9 mouse cellular contexts compared by ENCODE assay signal in the genomic region with DNA sequence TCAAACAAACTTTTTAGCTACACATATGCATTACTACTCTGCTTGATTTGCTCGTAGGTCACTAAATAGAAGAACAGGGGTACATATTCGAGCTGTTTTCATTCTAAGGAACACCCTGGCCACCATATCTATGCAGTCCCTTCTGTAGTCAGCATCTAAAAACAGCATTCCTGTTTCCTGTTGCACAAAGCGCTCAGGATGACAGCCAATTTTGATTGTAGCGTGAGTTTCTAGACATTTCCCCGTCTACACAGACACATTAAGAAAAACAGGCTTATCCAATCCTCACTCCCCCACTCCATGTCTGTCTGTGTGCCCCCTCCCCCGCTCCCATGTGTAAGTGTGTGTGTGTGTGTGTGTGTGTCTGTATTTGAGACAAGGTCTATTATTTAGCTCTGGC. TPM values are rescaled to one million over a fixed set of nuclear protein-coding genes. Genes with fewer than 3 reads are reported as not detected.
DNase-seq lines count a peak whose midpoint lies in the region; ATAC-seq and TF ChIP-seq lines count a peak whose summit lies in the region.
"Had no signal": no experiment of that assay in that cellular context is flagged by ENCODE, and none has a peak within 500 bp of the region (broad histone marks: within the 10 kb centered on the region; RNA-seq: fewer than 3 reads in every experiment).

No protein-coding gene starts in this region.

- no peak for TF ChIP-seq POLR2A in embryonic fibroblast, embryonic 13.5 days (IDR thresholded peaks at IDR 0.05; ENCODE audit: low read depth, low read length)

- H3K9ac ChIP-seq in intestine, embryonic 14.5 days (ENCODE audit: low read length), result no peak overlapping the region

- intact Hi-C loops in gastrocnemius, adult 2 months (cut with DNase I), result loop anchor here (2.0 to 5.0 kb wide), 3 partner anchors 21 to 131 kb away; a partner anchor contains a TSS

- no peak for TF ChIP-seq CTCF in gastrocnemius, adult 2 months (IDR thresholded peaks at IDR 0.05)
- TF ChIP-seq CTCF in embryonic fibroblast, embryonic 13.5 days (IDR thresholded peaks at IDR 0.05; ENCODE audit: borderline replicate concordance, insufficient read depth, low read length), result no peak

- peak overlapping the region; percentile 48 for H3K4me2 ChIP-seq in intestine, embryonic 14.5 days (ENCODE audit: low read length)

- peaks cover 35% of the 10 kb centered on the region for H3K36me3 ChIP-seq in intestine, embryonic 14.5 days (ENCODE audit: control insufficient read depth, insufficient read depth, low read length)
- H3K36me3 ChIP-seq in macrophage (ENCODE audit: inconsistent target), result peaks cover 22% of the 10 kb centered on the region; the same call in 1 of the 2 replicates

- 75% methylated on average over 6 of the region's 6 CpGs for WGBS in intestine, embryonic 14.5 days
- 30% methylated on average over 5 of the region's 6 CpGs for WGBS in macrophage (ENCODE audit: missing documents)

- H3K4me1 ChIP-seq in embryonic fibroblast, embryonic 13.5 days (ENCODE audit: control insufficient read depth, insufficient read depth, low read length), result no peaks in the 10 kb centered on the region
- peaks cover 11% of the 10 kb centered on the region for H3K4me1 ChIP-seq in intestine, embryonic 14.5 days (replicated peaks; ENCODE audit: control insufficient read depth, insufficient read depth, low read length)

- ATAC-seq in intestine, embryonic 14.5 days (replicated peaks; ENCODE audit: low FRiP score, low TSS enrichment, low read depth), result no peak

- H3K9me3 ChIP-seq in intestine, embryonic 14.5 days (ENCODE audit: control insufficient read depth, low read length), result no peaks in the 10 kb centered on the region

- no peaks in the 10 kb centered on the region for H3K27me3 ChIP-seq in intestine, embryonic 14.5 days (replicated peaks; ENCODE audit: control insufficient read depth, insufficient read depth, low read length)

- H3K27ac ChIP-seq in gastrocnemius, adult 2 months, result peak overlapping the region; percentile 93
- H3K27ac ChIP-seq in embryonic fibroblast, embryonic 13.5 days (ENCODE audit: insufficient read depth, low read length), result no peak overlapping the region
- H3K27ac ChIP-seq in intestine, embryonic 14.5 days (ENCODE audit: low read depth), result no peak overlapping the region
- peak overlapping the region; percentile 88 for H3K27ac ChIP-seq in macrophage

- DNase-seq in gastrocnemius, adult 2 months, result no peak
- DNase-seq in gastrocnemius, adult 8-10 months (ENCODE audit: low spot score in 2 of 2), result no peak
- no peak for DNase-seq in intestine, embryonic 14.5 days (ENCODE audit: low spot score)
- DNase-seq in natural killer cell, adult 2 months (ENCODE audit: low spot score in 2 of 2), result no peak
- no peak for DNase-seq in layer of hippocampus, adult 18-20 months (ENCODE audit: low spot score in 2 of 2)
- no peak for DNase-seq in urinary bladder, postnatal 25 days (ENCODE audit: low spot score)

- H3K4me3 ChIP-seq in gastrocnemius, adult 2 months, result peak overlapping the region; percentile 82
- H3K4me3 ChIP-seq in embryonic fibroblast, embryonic 13.5 days (ENCODE audit: insufficient read depth, low read length), result peak overlapping the region; percentile 92
- H3K4me3 ChIP-seq in intestine, embryonic 14.5 days (ENCODE audit: low read depth, low read length), result peak overlapping the region; percentile 83; the same call in 1 of the 2 replicates
- H3K4me3 ChIP-seq in macrophage (ENCODE audit: inconsistent target), result peak overlapping the region; percentile 91

- peaks cover 62% of the 10 kb centered on the region for H3K79me2 ChIP-seq in macrophage (ENCODE audit: inconsistent target)

RNA-seq across cellular contexts. Expression of a gene that starts 1.5 kb away (rescaled TPM):
- 1 to 10 TPM; 6.6 to 8.3 TPM for total RNA-seq in gastrocnemius, adult 2 months (2021)
- 10 to 100 TPM in 2 of 4 experiments, 1 to 10 TPM in 2; 9.9 to 11.7 (median 10.6) TPM for total RNA-seq in gastrocnemius, adult 8-10 months (2022)
- polyA plus RNA-seq in embryonic fibroblast, embryonic 13.5 days (2011; ENCODE audit: insufficient read length, low read depth, missing spikeins), result 18.9 and 19.4 TPM in 2 replicates
- 14.1 and 14.9 TPM in 2 replicates for polyA plus RNA-seq in intestine, embryonic 14.5 days (2014; fragmentation: Nextera tagmentation; extraction: Ambion mirVana)
- total RNA-seq in macrophage (2018; cell fraction: chromatin; rRNA removed), result 10 to 100 TPM; 20.0 to 82.9 (median 45.3) TPM
- total RNA-seq in macrophage (2018; cell fraction: cytosol; rRNA removed), result 10 to 100 TPM in 23 of 26 experiments, 1 to 10 TPM in 3; 8.1 to 21.9 (median 13.5) TPM
- 10 to 100 TPM; 16.1 to 68.5 (median 36.5) TPM for total RNA-seq in macrophage (2018; cell fraction: nucleus; rRNA removed)
- polyA plus RNA-seq in macrophage (2018), result 14.7 to 18.7 TPM (median 16.7 TPM) in 3 replicates
- 10 to 100 TPM; 20.9 to 22.5 TPM for total RNA-seq in layer of hippocampus, adult 18-20 months (2021)

RNA-seq across cellular contexts. Expression of a gene that starts 39.5 kb away (rescaled TPM):
- total RNA-seq in gastrocnemius, adult 2 months (2021), result not detected
- total RNA-seq in gastrocnemius, adult 8-10 months (2022), result not detected
- 0.27 TPM in 1 of 2 replicates, not detected in the other for polyA plus RNA-seq in embryonic fibroblast, embryonic 13.5 days (2011; ENCODE audit: insufficient read length, low read depth, missing spikeins)
- 0.30 and 0.66 TPM in 2 replicates for polyA plus RNA-seq in intestine, embryonic 14.5 days (2014; fragmentation: Nextera tagmentation; extraction: Ambion mirVana)
- total RNA-seq in macrophage (2018; cell fraction: chromatin; rRNA removed), result under 1 TPM in 2 of 26 experiments, not detected in 24; 0.33 TPM
- under 1 TPM; 0.03 to 0.56 (median 0.23) TPM for total RNA-seq in macrophage (2018; cell fraction: cytosol; rRNA removed)
- total RNA-seq in macrophage (2018; cell fraction: nucleus; rRNA removed), result under 1 TPM in 16 of 26 experiments, not detected in 10; 0.17 to 0.89 (median 0.40) TPM
- 0.35 to 0.52 TPM (median 0.43 TPM) in 3 replicates for polyA plus RNA-seq in macrophage (2018)
- total RNA-seq in layer of hippocampus, adult 18-20 months (2021), result 1 to 10 TPM; 1.1 to 1.3 TPM
- total RNA-seq: heart, postnatal 14 days had no signal

Comparison
In these comparisons a context has a peak if more than half of its experiments do, and no peak if none do; other contexts are left out.
1. H3K27ac ChIP-seq: peak in gastrocnemius, adult 2 months (single experiment) and macrophage (single experiment); none in embryonic fibroblast, embryonic 13.5 days (single experiment) and intestine, embryonic 14.5 days (single experiment).
2. Peak in every context shown above with its lines, with median percentiles within 50 percentile points of each other: H3K4me3 ChIP-seq.